Mouse (Mus musculus): Measurements from ENCODE around the gene Tns1.
A peak's percentile ranks its signal among the peaks of the same experiment; 100 is the strongest.

The Tns1 gene

DNA sequence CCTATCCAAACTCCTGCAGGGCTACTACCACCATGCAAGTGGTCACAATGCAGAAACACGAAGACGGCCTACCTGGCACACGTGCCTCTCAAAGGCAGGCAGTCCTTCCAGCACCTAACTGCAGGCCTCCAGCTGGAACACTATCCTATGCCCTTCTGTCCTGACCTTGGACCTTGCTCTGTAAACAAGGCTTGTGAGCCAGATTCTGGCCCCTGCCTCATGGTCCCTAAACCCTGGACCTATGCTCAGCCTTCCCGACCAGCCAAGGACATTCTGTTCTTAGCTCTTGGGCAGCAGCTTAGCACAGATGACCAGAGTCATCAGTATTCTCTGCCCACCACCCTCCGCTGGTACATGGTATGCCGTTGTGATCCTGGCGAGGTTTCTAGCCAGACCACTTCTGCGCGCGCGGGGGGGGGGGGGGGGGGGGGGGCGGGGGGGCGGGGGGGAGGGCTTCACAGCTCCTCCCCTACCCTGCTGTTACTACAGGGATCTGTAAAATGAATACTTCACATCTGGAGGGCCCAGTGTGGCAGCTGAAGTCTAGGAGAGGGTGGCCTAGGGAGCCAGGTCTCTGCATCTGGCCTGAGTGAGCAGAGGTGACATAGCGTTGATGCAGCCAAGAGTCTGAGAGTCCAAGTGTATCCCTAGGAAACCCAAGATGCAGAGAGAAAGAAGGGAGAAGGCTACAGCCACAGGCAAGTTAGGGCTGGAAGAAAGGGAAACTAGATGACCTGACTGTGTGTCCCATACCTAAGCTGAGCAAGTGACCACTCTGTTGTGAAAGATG is 109.5 kb downstream of the Tns1 start:
- DNase-seq (ENCODE audit: low spot score in 2 of 2), result no peak

DNA sequence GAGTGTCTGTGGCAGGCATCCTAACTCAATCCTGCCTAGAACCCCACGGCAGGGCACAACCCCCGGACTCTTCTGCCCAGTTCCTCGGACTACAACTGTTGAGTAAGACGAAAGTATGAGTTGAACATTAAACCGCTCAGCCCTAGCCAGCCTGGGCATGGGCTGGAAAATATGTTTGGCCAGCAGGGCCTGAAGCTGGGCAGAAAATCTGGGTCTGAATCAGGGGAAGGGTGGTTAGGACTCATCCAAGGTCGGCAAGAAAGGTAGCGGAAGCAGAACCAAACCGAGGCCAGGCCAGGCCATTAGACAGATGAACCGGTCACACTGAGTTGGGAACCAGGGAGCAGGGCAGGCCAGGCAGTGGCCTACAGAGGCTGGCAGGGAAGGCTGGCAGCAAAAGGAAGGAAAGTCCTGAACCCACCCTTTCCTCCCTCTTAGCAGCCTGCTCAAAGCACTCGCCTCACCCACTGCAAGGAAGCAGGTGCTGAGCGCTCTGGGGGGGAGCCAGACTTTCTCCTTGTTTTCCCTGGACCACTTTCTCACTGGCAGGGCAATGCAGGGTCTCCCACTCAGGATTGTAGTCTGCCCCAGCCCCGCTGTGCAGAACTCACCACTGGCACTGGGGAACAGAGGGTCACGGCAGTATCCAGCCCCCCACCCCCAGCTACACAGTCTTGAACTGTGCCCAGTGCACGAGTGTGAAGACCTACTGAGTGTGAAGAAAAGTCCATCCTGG is 110.8 kb downstream of the Tns1 start:
- no peak for DNase-seq (ENCODE audit: low spot score in 2 of 2)

DNA sequence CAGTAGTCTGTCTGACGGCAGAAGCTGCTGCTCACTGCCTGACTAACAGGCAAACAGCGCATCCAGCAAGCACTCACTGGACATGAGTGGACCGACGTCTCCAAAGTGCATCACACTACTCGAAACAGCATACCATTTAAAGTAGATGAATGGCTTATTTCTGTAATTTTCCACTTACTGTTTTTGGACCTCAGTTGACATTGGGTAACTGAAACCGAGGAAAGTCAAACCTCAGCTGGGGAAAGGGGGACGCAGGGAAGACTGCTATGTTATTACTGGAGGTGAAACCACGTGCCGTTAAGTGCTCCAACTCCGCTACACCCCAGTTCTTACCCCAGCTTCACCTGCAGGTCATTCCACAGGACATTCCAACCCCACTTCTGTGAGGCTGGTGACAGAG is 111.5 kb downstream of the Tns1 start:
- no peak for DNase-seq (ENCODE audit: low spot score in 2 of 2)

DNA sequence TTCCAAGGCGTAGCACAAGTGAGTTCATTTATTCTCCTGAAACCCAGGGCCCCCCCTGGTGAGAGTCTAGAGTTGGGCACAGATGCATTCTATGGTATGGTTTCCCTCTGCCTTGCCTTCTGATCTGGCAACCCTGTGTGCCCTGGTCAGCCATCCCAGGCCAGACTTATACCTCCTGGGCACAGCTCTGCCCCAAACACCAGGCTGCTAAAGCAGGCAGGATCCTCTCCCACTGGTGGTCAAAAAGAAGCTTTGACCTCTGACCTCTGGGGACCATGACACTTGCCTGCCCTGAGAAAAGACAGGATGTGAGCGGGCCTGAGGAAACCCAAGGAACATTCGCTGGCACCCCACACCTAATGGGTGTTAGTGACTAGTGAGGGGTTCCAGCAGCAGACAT is 114.8 kb downstream of the Tns1 start:
- DNase-seq (ENCODE audit: low spot score in 2 of 2), result no peak

DNA sequence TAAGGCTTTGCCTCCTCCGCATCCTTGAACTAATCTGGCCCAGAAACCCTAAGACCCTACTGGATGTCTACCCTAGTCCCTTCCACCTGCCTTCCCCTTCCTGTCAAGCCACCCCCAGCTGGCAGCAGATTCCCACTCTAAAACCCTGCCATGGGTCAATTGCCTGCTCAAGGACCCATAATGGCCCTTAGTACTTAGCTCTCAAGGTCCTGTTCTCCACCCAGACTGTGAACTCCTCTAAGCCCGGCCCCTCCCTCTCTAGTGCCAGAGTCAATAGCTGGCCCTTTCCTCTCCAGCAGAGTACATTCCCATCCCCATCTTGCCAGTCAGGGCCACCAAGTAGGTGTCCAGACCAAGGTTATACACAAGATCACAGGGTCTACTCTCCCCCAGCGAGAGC is 115.3 kb downstream of the Tns1 start:
- DNase-seq (ENCODE audit: low spot score in 2 of 2), result no peak

DNA sequence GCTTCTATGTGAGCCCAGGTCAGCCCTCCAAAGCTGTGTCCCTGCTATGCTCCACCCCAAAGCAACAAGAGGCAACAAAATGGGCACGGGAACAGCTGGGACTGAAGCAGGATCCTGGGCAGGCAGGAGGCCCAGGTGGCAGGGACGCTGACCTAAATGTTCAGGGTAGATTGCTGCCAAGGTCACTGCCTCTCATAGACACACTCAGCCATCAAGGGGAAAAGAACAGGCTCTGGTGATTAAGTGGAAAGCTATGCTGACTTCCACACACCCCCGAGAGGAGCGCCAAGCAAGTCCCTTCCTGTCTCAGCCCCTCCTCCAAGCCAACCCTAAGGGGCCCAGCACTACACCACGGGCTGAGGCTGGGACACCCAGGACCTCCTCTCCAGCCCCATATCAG is 115.8 kb downstream of the Tns1 start:
- no peak for DNase-seq (ENCODE audit: low spot score in 2 of 2)

DNA sequence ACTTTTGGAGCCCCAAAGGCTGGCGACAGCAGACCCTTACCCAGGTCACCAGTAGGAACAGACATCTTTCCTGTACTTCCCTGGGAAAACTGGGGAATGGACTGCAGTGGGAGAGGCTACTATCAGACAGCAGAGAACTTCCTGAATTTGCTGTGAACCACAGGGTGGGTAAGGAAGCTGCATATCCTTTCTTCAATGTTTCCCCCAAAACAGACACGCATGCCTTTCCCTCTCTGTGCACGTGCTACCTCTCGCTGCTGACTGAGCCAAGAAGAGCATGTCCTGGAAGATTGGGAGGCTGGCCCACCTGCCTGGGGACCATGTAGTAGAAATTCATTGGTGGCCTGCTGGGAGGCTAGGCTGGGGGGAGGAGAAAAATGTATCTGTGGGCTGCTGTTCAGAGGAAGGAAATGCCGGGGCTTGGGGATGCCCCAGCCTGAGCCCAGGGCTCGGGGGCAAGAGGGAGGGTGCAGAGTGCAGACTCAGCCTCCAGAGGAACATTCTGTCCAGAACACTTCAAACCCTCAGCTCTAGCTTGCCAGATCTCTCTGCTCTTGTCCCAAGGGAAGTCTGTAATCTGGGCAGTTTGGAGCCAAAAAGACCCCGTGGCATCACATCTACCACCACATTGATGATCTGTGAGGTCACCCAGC is 116.7 kb downstream of the Tns1 start:
- no peak for DNase-seq (ENCODE audit: low spot score in 2 of 2)

DNA sequence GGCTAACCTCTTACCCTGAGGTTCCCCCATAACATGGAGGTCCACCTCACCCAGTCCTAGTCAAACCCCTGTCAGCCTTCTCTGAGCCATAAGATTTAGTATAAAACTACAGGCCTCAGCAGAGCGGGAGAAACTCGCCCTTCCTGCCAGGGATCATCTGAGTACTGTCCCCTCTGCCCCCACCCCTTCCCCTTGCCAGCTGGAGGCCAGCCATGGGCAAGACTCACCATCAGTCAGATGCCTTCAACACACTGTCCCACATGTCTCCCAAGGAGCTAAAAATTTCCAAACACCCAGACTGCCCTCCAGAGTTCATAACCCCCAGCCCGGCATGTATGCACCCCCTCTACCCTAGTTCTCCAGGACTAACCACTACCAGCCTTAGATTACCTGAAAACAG is 119.2 kb downstream of the Tns1 start:
- DNase-seq (ENCODE audit: low spot score in 2 of 2), result no peak

DNA sequence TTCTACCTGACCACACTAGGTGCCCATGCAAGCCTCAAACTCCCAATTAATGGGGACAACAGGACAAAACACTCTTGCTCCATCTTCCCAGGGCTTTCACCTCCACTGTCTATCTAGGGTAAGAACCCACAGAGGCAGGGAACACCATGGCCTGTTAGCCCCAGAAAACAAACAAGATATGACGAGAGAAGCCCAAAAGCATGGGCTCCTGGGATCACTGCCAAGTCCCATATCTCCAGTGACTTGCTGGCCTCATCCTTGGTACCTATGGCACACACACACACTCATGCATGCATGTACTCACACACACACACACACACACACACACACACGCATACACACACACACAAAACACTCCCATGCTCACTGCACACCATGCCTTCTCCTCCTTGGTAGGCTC is 120.5 kb downstream of the Tns1 start:
- DNase-seq (ENCODE audit: low spot score in 2 of 2), result no peak

DNA sequence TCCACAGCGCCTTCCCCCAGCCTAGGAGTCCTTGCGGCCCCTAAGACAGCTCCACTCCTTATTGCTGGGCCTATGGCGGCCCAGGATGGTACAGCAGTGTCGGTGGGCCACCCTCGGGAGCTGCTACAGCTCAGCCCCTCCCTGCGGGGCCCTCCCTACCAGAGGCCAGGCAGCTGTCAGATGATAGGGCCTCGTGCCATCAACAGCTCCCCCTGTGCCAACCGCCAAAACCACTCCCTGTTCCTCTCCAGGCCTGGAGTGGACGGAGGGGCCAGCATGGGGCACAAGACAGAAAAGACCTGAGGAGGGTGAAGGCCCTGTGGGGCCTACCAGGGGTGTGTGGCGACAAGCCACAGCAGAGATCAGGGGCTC is 122.8 kb downstream of the Tns1 start:
- DNase-seq (ENCODE audit: low spot score in 2 of 2), result no peak

DNA sequence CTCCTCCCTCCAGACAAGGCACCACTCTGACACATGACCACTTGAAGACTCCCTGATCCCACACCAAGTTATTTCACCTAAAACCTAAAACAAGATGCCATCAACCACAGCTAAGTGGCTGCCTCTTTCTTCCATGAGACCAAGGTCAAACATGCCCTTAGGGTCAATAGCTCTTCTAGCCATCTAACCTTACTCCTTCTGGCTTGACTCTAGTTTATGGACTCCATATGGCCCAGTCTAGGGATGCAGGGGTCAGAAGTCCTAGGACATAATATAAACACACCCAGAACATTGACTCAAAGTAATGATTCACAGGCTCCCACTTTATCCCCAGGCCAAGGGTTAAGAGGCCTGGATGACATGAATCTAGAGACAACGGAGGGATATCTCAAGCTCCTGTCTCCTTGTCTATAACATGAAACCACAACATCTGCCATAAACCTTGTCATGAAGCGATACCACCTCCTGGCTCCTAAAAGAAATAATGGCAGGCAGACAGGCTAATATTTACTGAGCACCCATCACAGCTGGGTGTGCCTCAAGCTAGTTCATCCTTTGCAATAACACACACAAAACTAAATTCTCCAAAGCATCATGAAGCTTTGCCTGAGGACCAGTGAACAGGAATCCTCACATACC is 123.3 kb downstream of the Tns1 start:
- no peak for DNase-seq (ENCODE audit: low spot score in 2 of 2)

DNA sequence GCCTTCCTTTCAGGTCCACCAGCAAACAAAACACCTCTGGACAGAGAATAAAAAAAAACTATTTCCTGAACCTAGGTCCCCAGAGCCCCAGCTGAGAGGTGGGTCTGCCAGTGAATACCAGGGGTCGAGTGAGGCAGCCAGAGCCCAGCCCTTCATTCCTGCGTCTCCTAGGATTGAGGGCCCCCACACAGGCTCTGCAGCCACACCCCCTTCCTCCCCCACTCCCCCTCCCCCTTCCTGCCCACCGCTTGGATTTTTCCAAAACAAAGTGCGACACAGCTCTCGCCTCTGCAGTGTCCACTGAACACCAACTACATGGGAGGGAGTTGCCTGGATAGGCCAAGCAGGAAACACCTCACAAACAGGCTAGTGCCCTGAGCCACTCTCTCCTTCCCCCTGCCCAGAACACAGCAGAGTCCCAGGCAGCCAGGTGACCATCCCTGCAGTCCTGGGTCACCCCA is 124.0 kb downstream of the Tns1 start:
- DNase-seq (ENCODE audit: low spot score in 2 of 2), result no peak

DNA sequence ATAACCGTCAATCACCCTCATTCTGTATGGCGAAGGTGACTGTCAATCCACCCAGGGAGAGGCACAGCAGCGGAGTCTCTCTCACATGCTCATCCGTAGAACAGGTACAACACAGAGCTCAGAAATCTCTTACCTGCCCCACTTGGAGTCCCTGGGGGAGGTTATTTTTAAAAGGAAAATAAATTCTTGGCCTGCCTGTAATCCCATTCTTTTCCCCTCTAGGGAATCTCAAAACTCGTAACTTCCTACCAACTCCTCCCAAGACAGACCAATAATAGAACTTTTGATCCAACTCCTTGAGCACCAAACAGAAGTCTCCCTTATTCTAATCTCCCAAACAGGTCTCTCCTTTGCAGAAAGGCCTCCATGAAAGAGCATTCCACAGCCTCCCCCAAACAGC is 124.7 kb downstream of the Tns1 start:
- no peak for DNase-seq (ENCODE audit: low spot score in 2 of 2)

DNA sequence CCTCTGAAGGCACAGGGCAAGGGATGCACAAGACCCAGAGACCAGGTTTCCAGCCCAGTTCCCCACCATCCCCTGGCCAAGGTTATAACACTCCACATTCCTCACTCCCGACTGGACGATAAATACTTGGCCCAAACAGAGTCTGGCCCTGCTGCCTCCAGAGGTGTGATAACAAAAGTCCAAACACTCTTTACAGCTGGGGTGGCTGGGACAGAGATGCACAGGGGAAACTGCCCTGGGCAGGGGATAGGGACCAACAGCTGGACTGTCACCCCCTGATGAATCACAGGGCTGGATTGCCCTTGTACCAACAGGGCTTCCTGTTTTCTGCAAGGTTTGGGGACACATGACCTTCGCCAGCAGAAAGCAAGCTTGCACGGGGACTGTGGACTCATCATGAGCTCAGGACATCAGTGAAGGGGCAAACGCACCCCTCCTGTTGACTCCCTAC is 125.3 kb downstream of the Tns1 start:
- no peak for DNase-seq (ENCODE audit: low spot score in 2 of 2)

DNA sequence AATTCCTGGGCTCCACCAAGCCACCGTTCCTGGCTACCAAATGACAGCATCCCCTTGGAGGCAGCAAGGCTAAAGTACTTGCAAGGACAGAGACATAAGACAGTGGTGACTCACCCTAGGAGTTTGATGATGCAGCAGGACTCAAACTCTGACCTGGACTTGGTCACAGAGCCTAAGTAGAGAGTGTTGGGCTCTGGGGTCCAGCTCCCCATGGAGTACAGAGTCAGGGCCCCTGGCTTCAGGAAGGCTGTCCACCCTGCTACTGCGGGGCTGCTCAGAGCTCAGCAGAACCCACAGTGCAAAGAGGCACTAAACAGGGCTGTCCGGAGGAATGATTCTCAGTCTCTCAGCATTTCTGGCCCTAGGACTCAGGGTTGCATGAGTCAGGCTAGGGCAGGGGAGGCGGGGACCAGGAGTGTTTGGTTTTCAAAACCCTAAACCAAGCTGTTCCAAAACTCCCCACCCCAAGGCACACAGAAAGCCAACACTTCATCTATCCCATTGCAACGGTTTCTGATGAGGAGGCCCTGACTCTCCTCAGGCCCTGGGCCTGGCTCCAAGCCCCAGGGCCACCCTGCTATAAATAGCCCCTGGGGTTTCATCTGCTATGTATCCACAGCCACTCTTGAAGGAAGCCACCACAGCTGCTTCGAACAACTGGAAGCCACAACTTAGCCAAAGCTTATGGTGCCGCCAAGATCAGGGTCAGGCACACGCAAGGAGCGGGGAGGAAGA is 126.0 kb downstream of the Tns1 start:
- DNase-seq (ENCODE audit: low spot score in 2 of 2), result no peak

DNA sequence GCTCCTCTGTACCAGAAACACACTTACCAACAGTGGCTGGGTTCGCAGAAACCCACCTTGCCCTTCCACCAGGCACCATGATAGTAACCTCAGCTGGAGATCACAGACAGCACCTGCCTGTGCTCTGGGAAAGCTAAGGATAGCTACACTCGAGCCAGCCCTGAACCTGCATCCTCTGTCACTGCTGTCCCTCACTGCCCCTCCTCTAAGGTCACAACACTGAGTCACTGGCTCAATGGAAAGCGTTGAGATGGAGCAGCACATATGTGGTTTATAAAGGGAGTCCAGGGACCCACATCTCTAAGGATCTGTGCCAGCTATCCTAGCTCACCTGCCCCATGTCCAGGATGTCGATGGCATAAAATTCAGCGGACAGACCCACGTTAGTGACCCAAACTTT is 126.9 kb downstream of the Tns1 start:
- DNase-seq (ENCODE audit: low spot score in 2 of 2), result no peak

DNA sequence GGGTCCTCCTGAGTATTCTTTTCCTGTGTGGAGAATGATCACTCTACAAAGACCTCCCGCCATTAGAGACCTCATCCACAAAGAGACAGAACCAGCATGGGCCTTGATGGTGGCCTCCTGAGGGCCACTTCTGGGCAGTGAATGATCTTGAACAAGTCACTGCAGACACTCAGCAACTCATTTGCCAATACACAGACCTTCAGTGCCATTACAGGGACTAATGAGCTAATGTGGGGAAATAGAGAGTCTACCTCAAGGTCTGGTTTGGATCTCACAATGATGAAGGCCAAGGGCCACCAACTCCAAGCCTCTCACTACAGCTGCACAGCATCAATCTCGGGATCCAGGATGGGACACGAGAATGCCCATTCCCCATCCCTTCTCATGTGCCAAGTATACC is 127.6 kb downstream of the Tns1 start:
- DNase-seq (ENCODE audit: low spot score in 2 of 2), result no peak

DNA sequence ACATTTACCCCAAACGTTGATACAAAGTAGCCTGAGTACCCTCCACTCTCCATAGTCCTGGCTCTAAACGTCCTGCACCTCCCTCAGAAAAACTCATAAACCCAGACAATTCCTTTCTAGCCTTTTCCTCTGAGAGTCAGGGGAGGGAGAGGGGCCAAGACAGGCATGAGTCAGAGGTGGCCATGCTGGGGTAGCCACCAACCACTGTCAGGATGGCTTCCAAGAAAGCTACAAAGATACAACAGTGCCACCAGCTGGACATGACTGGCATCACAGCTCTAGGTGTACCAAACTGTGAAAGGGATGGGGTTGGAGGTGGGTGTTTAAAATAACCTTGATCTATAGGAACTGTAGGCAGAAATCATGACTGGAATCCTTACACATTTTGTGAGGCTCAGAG is 128.0 kb downstream of the Tns1 start:
- DNase-seq (ENCODE audit: low spot score in 2 of 2), result peak in 1 of 2 experiments; percentile 44

DNA sequence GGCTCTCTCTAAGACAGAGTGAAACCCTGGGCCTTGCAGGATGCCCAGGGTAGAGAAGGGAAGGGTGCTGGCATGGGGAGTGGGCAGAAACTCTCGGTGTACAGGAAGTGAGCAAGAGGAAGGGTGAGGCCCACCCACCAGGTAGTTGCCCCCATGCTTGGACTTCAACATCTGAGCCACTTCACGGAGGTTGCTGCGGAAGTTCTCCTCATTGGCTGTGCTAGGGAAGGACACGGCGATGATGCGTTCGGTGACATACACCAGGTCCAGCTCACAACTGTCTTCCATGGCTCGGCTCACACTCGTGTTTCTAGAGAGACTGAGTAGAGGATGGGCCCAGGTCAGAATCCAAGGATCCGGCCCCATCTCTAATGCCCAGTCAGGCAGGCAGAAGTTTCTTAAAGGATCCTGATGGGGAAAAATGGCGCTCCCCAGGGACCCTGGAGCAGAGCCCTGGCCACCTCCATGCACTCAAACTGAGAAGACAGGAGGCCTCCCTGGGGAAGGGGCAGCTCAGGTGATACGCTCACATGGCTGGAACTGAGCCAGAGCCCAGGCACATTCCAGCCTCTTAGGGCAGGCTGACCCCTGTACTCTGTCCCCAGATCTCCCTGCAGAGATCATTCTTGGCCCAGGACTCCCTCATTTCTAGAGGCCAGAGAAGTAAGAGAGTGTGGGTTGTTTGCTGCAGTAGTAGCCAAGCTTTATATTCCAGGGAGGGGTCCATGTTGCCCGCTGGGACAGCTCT is 129.0 kb downstream of the Tns1 start:
- no peak for DNase-seq (ENCODE audit: low spot score in 2 of 2)

DNA sequence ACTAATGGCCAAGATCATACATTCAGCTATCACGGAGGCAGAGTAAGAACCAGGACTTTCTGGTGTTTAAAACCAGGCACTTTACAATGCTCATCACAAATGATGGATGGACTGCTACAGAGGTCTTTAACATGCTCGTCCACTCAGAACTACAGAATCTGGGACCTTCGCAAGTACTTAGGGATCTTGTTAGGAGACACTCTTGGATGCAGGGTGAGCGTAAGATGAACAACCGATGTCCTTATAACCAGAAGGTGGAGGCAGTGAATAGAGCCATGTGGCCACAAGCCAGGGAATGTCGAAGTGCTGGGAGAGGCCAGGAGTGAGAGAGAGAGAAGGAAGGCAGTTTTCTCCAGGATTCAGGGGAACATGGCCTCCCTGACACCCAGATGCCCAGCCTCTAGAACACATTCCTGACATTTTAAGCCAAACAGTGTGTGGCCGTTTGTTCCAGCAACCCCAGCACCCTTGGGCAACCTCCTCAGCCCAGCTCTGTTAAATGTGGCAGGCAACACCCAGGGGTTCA is 130.3 kb downstream of the Tns1 start:
- no peak for DNase-seq (ENCODE audit: low spot score in 2 of 2)

DNA sequence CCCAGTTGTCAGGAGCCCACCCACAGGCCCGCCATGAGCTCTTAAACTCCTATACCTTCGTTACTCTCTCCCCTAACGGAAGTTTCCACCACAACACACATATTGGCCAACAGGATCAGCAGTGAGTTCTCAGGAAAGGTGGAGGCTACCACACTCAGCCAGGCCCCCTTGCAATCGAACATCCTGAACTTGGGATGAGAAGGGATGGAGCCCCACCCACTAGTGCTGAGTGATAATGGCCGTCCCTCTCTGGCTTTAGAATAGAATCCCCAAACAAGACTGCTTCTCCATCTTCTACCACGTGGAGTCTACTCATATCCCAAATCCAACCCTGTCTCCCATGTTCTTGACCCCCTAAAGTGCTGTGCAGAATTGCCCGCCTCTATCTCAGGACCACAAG is 131.0 kb downstream of the Tns1 start:
- no peak for DNase-seq (ENCODE audit: low spot score in 2 of 2)
